In the genomic region with DNA sequence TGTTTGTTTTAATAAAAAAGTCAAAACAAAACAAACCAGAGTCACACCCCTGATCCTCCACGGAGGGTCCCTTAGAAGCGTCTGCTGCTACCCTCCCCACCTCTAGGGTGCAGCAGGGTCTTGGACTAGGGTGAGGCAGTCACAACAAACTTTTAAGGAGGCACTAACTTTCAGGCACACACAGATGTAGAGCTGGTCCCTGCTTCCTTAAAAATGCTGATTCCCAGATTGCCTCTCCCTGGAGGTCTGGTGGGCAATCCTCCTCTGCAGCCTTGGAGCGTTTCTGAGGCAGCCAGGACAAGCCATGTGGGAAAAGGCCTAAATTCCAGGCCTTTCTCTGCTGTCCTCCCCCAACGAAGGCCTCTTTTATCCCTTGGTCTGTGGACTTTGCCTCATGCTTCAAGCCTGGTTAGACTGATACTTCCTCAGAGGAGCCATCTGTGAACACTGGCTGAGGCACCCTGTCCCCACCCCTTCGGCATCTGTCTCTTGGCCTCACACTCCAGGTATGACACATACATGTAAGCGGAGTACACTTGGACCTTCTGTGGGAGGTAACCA, we compare ENCODE assay signal across 9 mouse cellular contexts. TPM values are rescaled to one million over a fixed set of nuclear protein-coding genes. Genes with fewer than 3 reads are reported as not detected.
DNase-seq lines count a peak whose midpoint lies in the region; ATAC-seq and TF ChIP-seq lines count a peak whose summit lies in the region.
"Had no signal": no experiment of that assay in that cellular context is flagged by ENCODE, and none has a peak within 500 bp of the region (broad histone marks: within the 10 kb centered on the region; RNA-seq: fewer than 3 reads in every experiment).

No protein-coding gene starts in this region.

- 31% methylated on average over 6 of the region's 6 CpGs for WGBS in hindbrain, postnatal 0 days
- WGBS in hindbrain, embryonic 13.5 days, result 48% methylated on average over 6 of the region's 6 CpGs
- 21% methylated on average over 6 of the region's 6 CpGs for WGBS in small intestine, adult 2 months

- no peak overlapping the region for H3K27ac ChIP-seq in hindbrain, postnatal 0 days
- no peak overlapping the region for H3K27ac ChIP-seq in hindbrain, embryonic 13.5 days
- peak overlapping the region; percentile 99 for H3K27ac ChIP-seq in small intestine, adult 2 months (ENCODE audit: insufficient read depth, low read depth, low read length)

- H3K4me2 ChIP-seq in hindbrain, postnatal 0 days (ENCODE audit: low read depth, low read length), result no peak overlapping the region
- H3K4me2 ChIP-seq in hindbrain, embryonic 13.5 days, result no peak overlapping the region

- peaks cover 27% of the 10 kb centered on the region for H3K4me1 ChIP-seq in hindbrain, postnatal 0 days (ENCODE audit: insufficient read depth, low read length)
- H3K4me1 ChIP-seq in hindbrain, embryonic 13.5 days (replicated peaks), result peaks cover 35% of the 10 kb centered on the region
- peaks cover 54% of the 10 kb centered on the region for H3K4me1 ChIP-seq in small intestine, adult 2 months (ENCODE audit: control insufficient read depth, insufficient read depth, insufficient read length, low read length)

- 0 out of 2 replicates have a peak, but pooled peaks cover 5% of the 10 kb centered on the region for H3K27me3 ChIP-seq in hindbrain, postnatal 0 days (ENCODE audit: insufficient read depth, low read length)
- H3K27me3 ChIP-seq in hindbrain, embryonic 13.5 days, result peaks cover 56% of the 10 kb centered on the region
- no peaks in the 10 kb centered on the region for H3K27me3 ChIP-seq in small intestine, adult 2 months (ENCODE audit: control insufficient read depth, insufficient read depth, low read length)

- TF ChIP-seq CTCF in hindbrain, postnatal 0 days (IDR thresholded peaks at IDR 0.05; ENCODE audit: low read depth), result peak; percentile 46; the same call in 1 of the 2 replicates
- peak; percentile 37; the same call in 1 of the 2 replicates for TF ChIP-seq CTCF in small intestine, adult 2 months (IDR thresholded peaks at IDR 0.05; ENCODE audit: extremely low read depth, insufficient read length, insufficient replicate concordance, low read depth, low read length)

- H3K9me3 ChIP-seq in hindbrain, postnatal 0 days (ENCODE audit: low read length), result no peaks in the 10 kb centered on the region
- H3K9me3 ChIP-seq in hindbrain, embryonic 13.5 days, result no peaks in the 10 kb centered on the region

- no peak for DNase-seq in hindbrain, postnatal 0 days (ENCODE audit: low spot score)
- DNase-seq in Muller cell, postnatal 12 days (ENCODE audit: inconsistent ontology term), result peak; percentile 14
- peak; percentile 43 to 51 for DNase-seq in heart, postnatal 10 days
- DNase-seq in cerebellum, adult 11-12 months, result no peak
- DNase-seq in adrenal gland, postnatal 36 days, result no peak
- DNase-seq in left cerebral cortex, postnatal 36 days (ENCODE audit: low spot score in 2 of 2), result no peak

- intact Hi-C loops in heart, postnatal 10 days (cut with DNase I), result loop anchor here (1.0 kb wide), 1 partner anchor 91 kb away; no protein-coding TSS in a partner anchor
- intact Hi-C loops in left cerebral cortex, postnatal 36 days (cut with DNase I), result no loop called here

- H3K36me3 ChIP-seq in hindbrain, postnatal 0 days (ENCODE audit: insufficient read depth, low read length), result no peaks in the 10 kb centered on the region
- no peaks in the 10 kb centered on the region for H3K36me3 ChIP-seq in hindbrain, embryonic 13.5 days
- no peaks in the 10 kb centered on the region for H3K36me3 ChIP-seq in small intestine, adult 2 months (ENCODE audit: control insufficient read depth, insufficient read depth, low read length)

- H3K4me3 ChIP-seq in hindbrain, postnatal 0 days (ENCODE audit: low read length), result no peak overlapping the region
- H3K4me3 ChIP-seq in hindbrain, embryonic 13.5 days, result no peak overlapping the region
- H3K4me3 ChIP-seq in small intestine, adult 2 months (ENCODE audit: low read depth, low read length), result no peak overlapping the region

- TF ChIP-seq POLR2A in small intestine, adult 2 months (IDR thresholded peaks at IDR 0.05; ENCODE audit: low read depth, low read length), result peak; percentile 50; the same call in 1 of the 2 replicates

- no peak overlapping the region for H3K9ac ChIP-seq in hindbrain, postnatal 0 days (replicated peaks; ENCODE audit: low read length)
- H3K9ac ChIP-seq in hindbrain, embryonic 13.5 days, result no peak overlapping the region

- ATAC-seq in hindbrain, postnatal 0 days, result no peak
- no peak for ATAC-seq in hindbrain, embryonic 13.5 days (ENCODE audit: low FRiP score)

RNA-seq across cellular contexts. Expression of a gene that starts 10.9 kb away (rescaled TPM):
- total RNA-seq in hindbrain, postnatal 0 days (2014; rRNA removed), result 3.3 and 8.5 TPM in 2 replicates
- polyA plus RNA-seq in hindbrain, postnatal 0 days (2015; fragmentation: Nextera tagmentation; extraction: Ambion mirVana), result 3.7 and 4.4 TPM in 2 replicates
- 2.5 and 2.9 TPM in 2 replicates for polyA plus RNA-seq in hindbrain, embryonic 13.5 days (2015; fragmentation: Nextera tagmentation; extraction: Ambion mirVana)
- total RNA-seq in heart, postnatal 10 days (2021), result 10 to 100 TPM; 15.3 to 18.4 TPM
- 93.3 and 233 TPM in 2 replicates for polyA plus RNA-seq in small intestine, adult 2 months (2012; rRNA removed)
- total RNA-seq in adrenal gland, postnatal 36 days (2021), result 10 to 100 TPM; 24.3 to 26.0 TPM
- total RNA-seq in left cerebral cortex, postnatal 36 days (2021), result 1 to 10 TPM; 6.5 to 6.6 TPM

RNA-seq across cellular contexts. Expression of a gene that starts 14.1 kb away (rescaled TPM):
- not detected in 2 replicates for total RNA-seq in hindbrain, postnatal 0 days (2014; rRNA removed)
- not detected in 2 replicates for polyA plus RNA-seq in hindbrain, postnatal 0 days (2015; fragmentation: Nextera tagmentation; extraction: Ambion mirVana)
- not detected in 2 replicates for polyA plus RNA-seq in hindbrain, embryonic 13.5 days (2015; fragmentation: Nextera tagmentation; extraction: Ambion mirVana)
- under 1 TPM in 1 of 2 experiments, not detected in 1; 0.30 TPM for total RNA-seq in heart, postnatal 10 days (2021)
- 0.25 and 1.6 TPM in 2 replicates for polyA plus RNA-seq in small intestine, adult 2 months (2012; rRNA removed)
- 1 to 10 TPM in 1 of 2 experiments, not detected in 1; 1.1 TPM for total RNA-seq in adrenal gland, postnatal 36 days (2021)
- total RNA-seq in left cerebral cortex, postnatal 36 days (2021), result 1 to 10 TPM in 1 of 2 experiments, under 1 TPM in 1; 0.96 to 1.2 TPM

RNA-seq across cellular contexts. Expression of a gene that starts 38.3 kb away (rescaled TPM):
- total RNA-seq in hindbrain, postnatal 0 days (2014; rRNA removed), result 0.11 TPM in 1 of 2 replicates, not detected in the other
- polyA plus RNA-seq in hindbrain, postnatal 0 days (2015; fragmentation: Nextera tagmentation; extraction: Ambion mirVana), result 0.15 TPM in 1 of 2 replicates, not detected in the other
- polyA plus RNA-seq in hindbrain, embryonic 13.5 days (2015; fragmentation: Nextera tagmentation; extraction: Ambion mirVana), result not detected in 2 replicates
- not detected for total RNA-seq in heart, postnatal 10 days (2021)
- not detected in 2 replicates for polyA plus RNA-seq in small intestine, adult 2 months (2012; rRNA removed)
- not detected for total RNA-seq in adrenal gland, postnatal 36 days (2021)
- not detected for total RNA-seq in left cerebral cortex, postnatal 36 days (2021)
- total RNA-seq: adrenal gland, postnatal 4 days had no signal

RNA-seq across cellular contexts. Expression of a gene that starts 51.8 kb away (rescaled TPM):
- 4.1 and 4.2 TPM in 2 replicates for total RNA-seq in hindbrain, postnatal 0 days (2014; rRNA removed)
- polyA plus RNA-seq in hindbrain, postnatal 0 days (2015; fragmentation: Nextera tagmentation; extraction: Ambion mirVana), result 11.7 and 12.8 TPM in 2 replicates
- 12.4 and 12.7 TPM in 2 replicates for polyA plus RNA-seq in hindbrain, embryonic 13.5 days (2015; fragmentation: Nextera tagmentation; extraction: Ambion mirVana)
- 10 to 100 TPM in 1 of 2 experiments, 1 to 10 TPM in 1; 10.0 to 11.2 TPM for total RNA-seq in heart, postnatal 10 days (2021)
- polyA plus RNA-seq in small intestine, adult 2 months (2012; rRNA removed), result 0.98 and 2.7 TPM in 2 replicates
- total RNA-seq in adrenal gland, postnatal 36 days (2021), result 10 to 100 TPM; 12.1 to 17.1 TPM
- 10 to 100 TPM in 1 of 2 experiments, 1 to 10 TPM in 1; 9.9 to 11.3 TPM for total RNA-seq in left cerebral cortex, postnatal 36 days (2021)

Comparison
In these comparisons a context has a peak if more than half of its experiments do, and no peak if none do; other contexts are left out.
1. DNase-seq: peak in Muller cell, postnatal 12 days (single experiment) and heart, postnatal 10 days (2 of 2); none in hindbrain, postnatal 0 days (single experiment), cerebellum, adult 11-12 months (single experiment), adrenal gland, postnatal 36 days (0 of 2) and left cerebral cortex, postnatal 36 days (0 of 2).